Mouse (Mus musculus): ENCODE measurements at regions not wholly inside any gene's neighbourhood (a gene's known extent, or its start where the extent isn't known, plus 50 kb on each side); places are given as distances from the start of the nearest gene placed in this dataset.

DNA sequence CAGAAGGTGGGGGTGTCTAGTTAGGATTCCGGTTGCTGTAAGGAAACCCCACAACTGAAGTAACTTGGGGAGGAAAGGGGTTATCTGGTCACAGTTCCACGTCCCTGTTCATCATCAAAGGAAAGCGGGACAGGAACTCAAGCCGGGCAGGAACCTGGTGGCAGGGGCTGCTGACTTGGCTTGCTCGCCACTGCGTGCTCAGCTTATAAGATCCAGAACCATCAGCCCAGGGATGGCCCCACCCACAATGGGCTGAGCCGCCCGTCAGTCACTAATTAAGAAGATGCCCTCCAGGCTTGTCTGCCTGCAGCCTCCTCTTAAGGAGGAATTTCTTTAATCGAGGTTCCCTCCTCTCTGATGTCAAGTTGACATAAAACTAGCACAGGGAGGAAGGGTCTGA lies 275.1 kb upstream of the Jarid2 start:
- TF ChIP-seq GATA1 (IDR thresholded peaks at IDR 0.05; ENCODE audit: low read length) = no peak
- TF ChIP-seq TAL1 (IDR thresholded peaks at IDR 0.05; ENCODE audit: low read length) = no peak

Measured in erythroblast, embryonic 14.5 days (primary cell).